21 mouse cellular contexts compared by ENCODE assay signal in the genomic region with DNA sequence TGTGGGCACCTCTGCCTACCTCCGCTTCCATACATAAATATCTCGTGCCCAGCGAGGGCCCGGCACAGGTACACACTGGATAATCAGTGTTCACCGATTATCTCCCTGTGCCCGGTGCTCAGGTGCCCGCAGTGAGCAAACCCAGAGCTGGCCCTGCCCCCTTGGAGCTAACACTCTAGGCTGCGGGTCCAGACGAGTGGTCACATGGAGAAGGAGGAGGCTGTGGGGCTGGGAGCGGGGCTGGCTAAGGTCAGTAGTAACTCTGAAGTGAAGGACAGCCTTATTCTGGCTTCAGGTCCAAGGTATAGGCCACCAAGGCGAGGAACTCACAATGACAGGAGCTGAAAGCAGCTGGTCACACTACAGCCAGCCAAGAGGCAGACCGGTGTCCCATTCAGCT. TPM values are rescaled to one million over a fixed set of nuclear protein-coding genes. Genes with fewer than 3 reads are reported as not detected.
"Had no signal": no experiment of that assay in that cellular context is flagged by ENCODE, and none has a peak within 500 bp of the region (broad histone marks: within the 10 kb centered on the region; RNA-seq: fewer than 3 reads in every experiment).

No protein-coding gene starts in this region.

- H3K36me3 ChIP-seq: midbrain, embryonic 15.5 days had no signal

- ATAC-seq: intestine, embryonic 15.5 days; midbrain, embryonic 15.5 days had no signal

- H3K9ac ChIP-seq: intestine, embryonic 15.5 days; limb, embryonic 13.5 days; liver, embryonic 15.5 days; midbrain, embryonic 15.5 days; neural tube, embryonic 12.5 days; stomach, embryonic 15.5 days had no signal

- H3K4me2 ChIP-seq: intestine, embryonic 15.5 days; limb, embryonic 13.5 days; liver, embryonic 11.5 days; liver, embryonic 15.5 days; midbrain, embryonic 15.5 days; neural tube, embryonic 12.5 days; stomach, embryonic 15.5 days had no signal

- H3K27ac ChIP-seq: intestine, embryonic 15.5 days; limb, embryonic 13.5 days; liver, embryonic 15.5 days; midbrain, embryonic 15.5 days; neural tube, embryonic 12.5 days; stomach, embryonic 15.5 days had no signal

- H3K27me3 ChIP-seq: intestine, embryonic 15.5 days; limb, embryonic 13.5 days; liver, embryonic 15.5 days; midbrain, embryonic 15.5 days; neural tube, embryonic 12.5 days; stomach, embryonic 15.5 days had no signal

- H3K4me3 ChIP-seq: intestine, embryonic 15.5 days; limb, embryonic 13.5 days; liver, embryonic 15.5 days; midbrain, embryonic 15.5 days; neural tube, embryonic 12.5 days; stomach, embryonic 15.5 days had no signal

- DNase-seq: kidney, adult 9 months; kidney, postnatal 25 days; layer of hippocampus, adult 9-11 months; layer of hippocampus, postnatal 36 days; lung, adult 2 months; lung, postnatal 36 days; retina, postnatal 1 day; right cerebral cortex, postnatal 4 days; spleen, adult 18-20 months; thymus, postnatal 4 days had no signal

- H3K4me1 ChIP-seq: limb, embryonic 13.5 days; liver, embryonic 15.5 days; midbrain, embryonic 15.5 days; neural tube, embryonic 12.5 days; stomach, embryonic 15.5 days had no signal

- H3K9me3 ChIP-seq: intestine, embryonic 15.5 days; limb, embryonic 13.5 days; liver, embryonic 15.5 days; midbrain, embryonic 15.5 days; neural tube, embryonic 12.5 days; stomach, embryonic 15.5 days had no signal

RNA-seq across cellular contexts. Expression of a gene that starts 12.8 kb away (rescaled TPM):
- total RNA-seq: layer of hippocampus, adult 18-20 months; layer of hippocampus, postnatal 36 days; left cerebral cortex, adult 8-10 months; left cerebral cortex, postnatal 25 days; monocyte, adult 5-6 weeks had no signal
- polyA plus RNA-seq: intestine, embryonic 15.5 days; limb, embryonic 13.5 days; liver, embryonic 11.5 days; liver, embryonic 15.5 days; lung, adult 2 months; midbrain, embryonic 15.5 days; neural tube, embryonic 12.5 days; stomach, embryonic 15.5 days had no signal

RNA-seq across cellular contexts. Expression of a gene that starts 20.3 kb away (rescaled TPM):
- total RNA-seq: monocyte, adult 5-6 weeks had no signal
